Mouse (Mus musculus): Measurements from ENCODE around the gene Dzank1.

DNA sequence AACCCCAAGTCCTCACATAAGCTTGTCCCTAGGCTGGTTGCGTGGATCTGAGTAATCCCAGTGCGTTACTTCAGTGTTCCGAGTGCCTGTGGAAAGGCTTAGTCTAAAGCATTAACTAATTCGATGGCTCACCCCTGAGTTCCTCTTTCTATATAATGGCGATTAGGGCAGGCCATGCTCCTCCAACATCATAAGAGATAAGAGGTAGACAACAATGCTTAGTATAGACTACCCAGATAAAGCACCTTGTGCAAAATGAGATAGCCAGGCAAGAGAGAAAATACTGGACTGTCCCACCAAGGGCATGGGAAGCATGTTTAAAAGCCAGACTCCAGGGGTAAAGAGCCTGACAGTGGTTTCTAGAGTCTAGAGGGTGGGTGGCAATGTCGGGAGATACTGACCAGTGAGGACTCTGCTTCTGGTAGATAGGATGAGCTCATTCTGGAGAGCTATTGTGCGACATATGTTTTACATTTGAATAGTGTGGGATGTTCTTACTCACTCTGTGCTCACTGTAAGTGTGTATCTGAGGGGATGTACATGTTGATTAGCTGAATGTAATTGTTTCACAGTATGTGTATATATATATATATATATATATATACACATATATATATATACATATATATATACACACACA, 80.7 kb downstream of the Dzank1 start:
- TF ChIP-seq POLR2A (IDR thresholded peaks at IDR 0.05; ENCODE audit: low read depth, low read length) (no peak), CTCF (IDR thresholded peaks at IDR 0.05; ENCODE audit: extremely low read depth, insufficient read depth, insufficient read length, insufficient replicate concordance) (no peak)

Measured in spleen, adult 2 months (tissue).